ENCODE assay signal across 20 mouse cellular contexts in the genomic region with DNA sequence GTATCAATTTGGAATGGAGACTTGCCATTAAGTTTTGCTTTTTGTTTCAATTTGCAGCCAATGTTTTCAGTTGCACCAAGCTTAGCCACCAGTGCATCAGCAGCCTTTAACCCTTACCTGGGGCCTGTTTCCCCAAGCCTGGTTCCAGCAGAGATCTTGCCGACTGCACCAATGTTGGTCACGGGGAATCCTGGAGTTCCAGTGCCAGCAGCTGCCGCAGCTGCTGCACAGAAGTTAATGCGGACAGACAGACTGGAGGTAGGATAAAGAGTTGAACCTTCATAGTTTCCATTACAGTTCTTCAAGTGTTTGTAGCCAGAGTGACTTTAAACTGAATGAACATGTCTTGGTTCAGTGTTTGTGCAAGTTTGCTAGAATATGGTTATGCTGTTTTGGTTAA.
DNase-seq lines count a peak whose midpoint lies in the region; ATAC-seq and TF ChIP-seq lines count a peak whose summit lies in the region.
"Had no signal": no experiment of that assay in that cellular context is flagged by ENCODE, and none has a peak within 500 bp of the region (broad histone marks: within the 10 kb centered on the region; RNA-seq: fewer than 3 reads in every experiment).

No protein-coding gene starts in this region.

- H3K4me3 ChIP-seq in heart, embryonic 12.5 days, result no peak overlapping the region
- peak overlapping the region in 1 of 3 experiments; percentile 35 for H3K4me3 ChIP-seq in CH12.LX (replicated peaks in 1 of 3; ENCODE audit: low read depth in 2 of 3, low read length in 2 of 3, poor library complexity in 1 of 3)
- H3K4me3 ChIP-seq in liver, postnatal 0 days (ENCODE audit: low read depth, low read length), result no peak overlapping the region
- H3K4me3 ChIP-seq: embryonic facial prominence, embryonic 10.5 days; forebrain, embryonic 13.5 days; heart, embryonic 15.5 days; midbrain, embryonic 13.5 days; neural tube, embryonic 13.5 days had no signal

- H3K9me3 ChIP-seq in heart, embryonic 12.5 days (replicated peaks), result no peaks in the 10 kb centered on the region
- H3K9me3 ChIP-seq in CH12.LX (replicated peaks; ENCODE audit: low read length), result no peaks in the 10 kb centered on the region
- no peaks in the 10 kb centered on the region for H3K9me3 ChIP-seq in liver, postnatal 0 days (ENCODE audit: low read length)
- H3K9me3 ChIP-seq: embryonic facial prominence, embryonic 10.5 days; forebrain, embryonic 13.5 days; heart, embryonic 15.5 days; midbrain, embryonic 13.5 days; neural tube, embryonic 13.5 days had no signal

- no peaks in the 10 kb centered on the region for H3K27me3 ChIP-seq in heart, embryonic 12.5 days (replicated peaks)
- H3K27me3 ChIP-seq in CH12.LX (replicated peaks), result no peaks in the 10 kb centered on the region
- no peaks in the 10 kb centered on the region for H3K27me3 ChIP-seq in liver, postnatal 0 days (ENCODE audit: insufficient read depth, low read length)
- H3K27me3 ChIP-seq: forebrain, embryonic 13.5 days; heart, embryonic 15.5 days; midbrain, embryonic 13.5 days; neural tube, embryonic 13.5 days had no signal

- in situ Hi-C loops in CH12.LX (cut with MboI; ENCODE audit: low pct_ligation_motif_present, low pct_unique_long_range_greater_than_20kb, low sequenced_read_pairs), result no loop called here

- peaks cover 3% of the 10 kb centered on the region; the same call in 1 of the 2 replicates for H3K36me3 ChIP-seq in heart, embryonic 12.5 days
- H3K36me3 ChIP-seq in CH12.LX (replicated peaks in 1 of 2; ENCODE audit: control insufficient read depth in 1 of 2, insufficient read depth in 1 of 2, low read length in 1 of 2), result peaks cover 33 to 61% of the 10 kb centered on the region in 2 experiments
- H3K36me3 ChIP-seq in liver, postnatal 0 days (replicated peaks; ENCODE audit: insufficient read depth, low read length), result peaks cover 37% of the 10 kb centered on the region
- H3K36me3 ChIP-seq: heart, embryonic 15.5 days; midbrain, embryonic 13.5 days; neural tube, embryonic 13.5 days had no signal

- no peak for DNase-seq in heart, postnatal 14 days
- DNase-seq in CH12.LX (ENCODE audit: extremely low read depth), result no peak
- DNase-seq in liver, postnatal 0 days, result no peak
- no peak for DNase-seq in embryo, embryonic 9.5 days (ENCODE audit: extremely low spot score)
- no peak for DNase-seq in cerebellum, adult 11 months
- DNase-seq: adrenal gland, postnatal 36 days; cerebellum, adult 8-10 months; gastrocnemius, postnatal 36 days; kidney, adult 2 months; kidney, postnatal 14 days; lung, embryonic 14.5 days; thymus, postnatal 36 days had no signal

- H3K79me2 ChIP-seq in CH12.LX (replicated peaks; ENCODE audit: control insufficient read depth, extremely low read depth, insufficient read depth, poor library complexity, severe bottlenecking), result peaks cover 52% of the 10 kb centered on the region

- TF ChIP-seq CTCF in CH12.LX (conservative IDR thresholded peaks at IDR 0.05 in 1 of 2, IDR thresholded peaks at IDR 0.05 in 1 of 2; ENCODE audit: low read depth in 2 of 2, low read length in 2 of 2), result no peak
- no peak for TF ChIP-seq CTCF in liver, postnatal 0 days (IDR thresholded peaks at IDR 0.05; ENCODE audit: low read depth)

- ATAC-seq in heart, embryonic 12.5 days (ENCODE audit: insufficient number of reproducible peaks, low FRiP score), result no peak
- peak; percentile 22 for ATAC-seq in inflammation-experienced regulatory T-cells, adult 6 months
- peak; percentile 31; the same call in 1 of the 2 replicates for ATAC-seq in liver, postnatal 0 days
- ATAC-seq: forebrain, embryonic 13.5 days; midbrain, embryonic 13.5 days had no signal

- TF ChIP-seq EP300 in CH12.LX (IDR thresholded peaks at IDR 0.05; ENCODE audit: low read length), result no peak
- TF ChIP-seq EP300 in liver, postnatal 0 days (IDR thresholded peaks at IDR 0.05; ENCODE audit: low read depth), result no peak

- H3K4me2 ChIP-seq in heart, embryonic 12.5 days, result no peak overlapping the region
- peak overlapping the region; percentile 47 for H3K4me2 ChIP-seq in CH12.LX (ENCODE audit: insufficient read depth, low read depth, poor library complexity, severe bottlenecking)
- peak overlapping the region; percentile 48 for H3K4me2 ChIP-seq in liver, postnatal 0 days (ENCODE audit: low read depth, low read length)
- H3K4me2 ChIP-seq: forebrain, embryonic 13.5 days; heart, embryonic 15.5 days; lung, embryonic 14.5 days; midbrain, embryonic 13.5 days; neural tube, embryonic 13.5 days had no signal

- WGBS in heart, embryonic 12.5 days, result 63% methylated on average over 4 of the region's 4 CpGs
- 73% methylated on average over 4 of the region's 4 CpGs for WGBS in liver, postnatal 0 days (ENCODE audit: insufficient replicate concordance)

- peak overlapping the region; percentile 23; the same call in 1 of the 2 replicates for H3K27ac ChIP-seq in heart, embryonic 12.5 days (ENCODE audit: poor library complexity, severe bottlenecking)
- peak overlapping the region; percentile 76 for H3K27ac ChIP-seq in CH12.LX (ENCODE audit: insufficient read depth, low read depth)
- H3K27ac ChIP-seq in liver, postnatal 0 days (ENCODE audit: low read depth), result peak overlapping the region; percentile 72
- H3K27ac ChIP-seq: embryonic facial prominence, embryonic 10.5 days; forebrain, embryonic 13.5 days; macrophage; midbrain, embryonic 13.5 days; neural tube, embryonic 13.5 days had no signal

- no peak for TF ChIP-seq POLR2A in CH12.LX (IDR thresholded peaks at IDR 0.05; ENCODE audit: low read depth, low read length)

- intact Hi-C loops in heart, postnatal 14 days (cut with DNase I), result loop anchor here (5.0 to 10.0 kb wide), 3 partner anchors 86 to 199 kb away; no protein-coding TSS in a partner anchor

- TF ChIP-seq RAD21 in CH12.LX (IDR thresholded peaks at IDR 0.05; ENCODE audit: low read depth, low read length), result no peak

- H3K9ac ChIP-seq in heart, embryonic 12.5 days, result no peak overlapping the region
- H3K9ac ChIP-seq in CH12.LX (ENCODE audit: insufficient read depth, low read depth), result peak overlapping the region; percentile 29
- H3K9ac ChIP-seq in liver, postnatal 0 days (replicated peaks), result 0 out of 2 replicates have a peak overlapping the region, but pooled peaks have one; percentile 18
- H3K9ac ChIP-seq: forebrain, embryonic 13.5 days; heart, embryonic 15.5 days; lung, embryonic 14.5 days; midbrain, embryonic 13.5 days; neural tube, embryonic 13.5 days had no signal

- H3K4me1 ChIP-seq in heart, embryonic 12.5 days (replicated peaks), result peaks cover 37% of the 10 kb centered on the region
- peaks cover 11 to 50% of the 10 kb centered on the region in 2 experiments; a peak in 3 of 4 replicates for H3K4me1 ChIP-seq in CH12.LX (ENCODE audit: control insufficient read depth in 1 of 2, insufficient read depth in 2 of 2)
- peaks cover 22% of the 10 kb centered on the region for H3K4me1 ChIP-seq in liver, postnatal 0 days (ENCODE audit: insufficient read depth)
- H3K4me1 ChIP-seq: embryonic facial prominence, embryonic 10.5 days; forebrain, embryonic 13.5 days; midbrain, embryonic 13.5 days; neural tube, embryonic 13.5 days had no signal

- dilution Hi-C loops in CH12.LX (cut with MboI; ENCODE audit: extremely low pct_ligation_motif_present, extremely low pct_unique_long_range_greater_than_20kb, low sequenced_read_pairs), result no loop called here

TF ChIP-seq in CH12.LX, 34 proteins besides CTCF, POLR2A, EP300 and RAD21:
- TF ChIP-seq MXI1 (IDR thresholded peaks at IDR 0.05; ENCODE audit: low read depth, low read length), result no peak
- no peak for TF ChIP-seq CHD2 (IDR thresholded peaks at IDR 0.05; ENCODE audit: low read length)
- no peak for TF ChIP-seq TCF12 (IDR thresholded peaks at IDR 0.05; ENCODE audit: low read depth, low read length)
- no peak for TF ChIP-seq TBP (conservative IDR thresholded peaks at IDR 0.05; ENCODE audit: low read depth, low read length)
- TF ChIP-seq MAX (IDR thresholded peaks at IDR 0.05; ENCODE audit: low read length), result no peak
- no peak for TF ChIP-seq BHLHE40 (IDR thresholded peaks at IDR 0.05; ENCODE audit: low read depth, low read length)
- TF ChIP-seq MEF2A (IDR thresholded peaks at IDR 0.05; ENCODE audit: borderline replicate concordance, low read depth, low read length), result no peak
- no peak for TF ChIP-seq NRF1 (IDR thresholded peaks at IDR 0.05; ENCODE audit: low read depth, low read length)
- no peak for TF ChIP-seq JUND (conservative IDR thresholded peaks at IDR 0.05; ENCODE audit: low read depth, low read length)
- TF ChIP-seq JUN (IDR thresholded peaks at IDR 0.05; ENCODE audit: insufficient read depth, low read depth, low read length), result no peak
- no peak for TF ChIP-seq ETS1 (conservative IDR thresholded peaks at IDR 0.05; ENCODE audit: low read depth, low read length)
- TF ChIP-seq MAFK (IDR thresholded peaks at IDR 0.05; ENCODE audit: insufficient replicate concordance, low read length), result no peak; the same call in 1 of the 2 replicates
- no peak for TF ChIP-seq CHD1 (IDR thresholded peaks at IDR 0.05; ENCODE audit: low read depth, low read length)
- TF ChIP-seq NELFE (IDR thresholded peaks at IDR 0.05; ENCODE audit: low read depth, low read length), result no peak
- TF ChIP-seq ZC3H11A (IDR thresholded peaks at IDR 0.05; ENCODE audit: low read depth, low read length), result no peak
- no peak for TF ChIP-seq SIN3A (IDR thresholded peaks at IDR 0.05; ENCODE audit: low read length)
- no peak for TF ChIP-seq ELF1 (IDR thresholded peaks at IDR 0.05; ENCODE audit: low read depth, low read length)
- TF ChIP-seq HCFC1 (IDR thresholded peaks at IDR 0.05; ENCODE audit: low read depth, low read length), result no peak

Comparison
In these comparisons a context has a peak if more than half of its experiments do, and no peak if none do; other contexts are left out.
1. H3K27ac ChIP-seq: peak in every context shown above with its lines; median percentile 76 in CH12.LX; 72 in liver, postnatal 0 days; 23 in heart, embryonic 12.5 days.